Mouse (Mus musculus): Measurements from ENCODE around the gene Btbd16.
A peak's percentile ranks its signal among the peaks of the same experiment; 100 is the strongest.

Btbd16 gene

DNA sequence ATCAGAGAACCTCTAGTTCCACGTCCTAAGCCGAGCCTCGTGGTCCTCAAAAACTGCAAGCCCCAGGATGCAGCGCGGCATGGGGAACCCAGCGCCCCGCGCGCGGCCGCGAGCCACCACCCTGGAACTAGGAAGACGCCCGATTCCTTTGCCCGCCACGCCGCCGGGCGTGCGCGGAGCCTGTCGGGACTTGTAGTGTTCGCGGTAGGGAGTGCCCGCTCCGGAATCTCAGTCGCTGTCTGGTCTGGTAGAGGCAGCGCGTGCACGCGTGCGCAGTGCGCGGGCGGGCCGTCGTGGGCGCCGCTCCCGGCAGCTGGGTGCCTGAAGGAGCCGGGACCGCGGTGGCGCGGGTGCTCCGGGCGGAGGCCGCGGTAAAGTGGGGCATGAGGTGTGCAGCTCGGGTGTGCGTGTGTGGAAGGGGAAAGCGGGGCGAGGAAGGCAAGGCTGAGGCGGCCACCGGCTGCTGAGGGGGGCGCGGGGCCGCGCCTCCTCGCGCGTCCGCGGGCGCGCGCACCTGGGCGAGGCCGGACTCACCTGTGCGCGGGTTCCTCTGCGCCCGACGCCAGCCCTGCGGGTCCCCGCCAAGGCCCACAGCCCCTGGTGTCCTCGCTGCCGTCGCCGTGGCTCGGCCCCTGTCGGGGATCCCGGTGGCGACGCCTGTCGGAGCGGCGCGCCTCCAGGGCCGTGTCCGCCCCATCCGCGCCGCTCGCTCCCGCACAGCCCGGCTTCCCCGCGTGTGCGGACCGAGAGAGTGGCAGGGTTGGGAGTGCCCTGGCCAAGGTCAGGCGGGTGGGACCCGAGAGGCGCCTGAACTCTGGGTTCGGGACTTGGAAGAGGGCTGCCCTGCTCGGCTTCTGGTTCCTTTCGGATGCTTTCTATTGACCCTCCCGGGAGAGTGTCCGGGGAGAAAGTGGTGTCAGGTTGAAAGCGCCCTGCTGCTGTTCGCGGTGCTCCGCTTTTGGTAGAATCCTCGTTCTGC lies 92.0 kb downstream of the Btbd16 start, which contains the start of gene Plekha1:
Plekha1 (plus strand) TSS at position 144 of the 979 bp plus-strand sequence.
- DNase-seq: peak; percentile 99

- no peak for DNase-seq
Measured at GRCm38 (mm10) chr7:130866640-130867039, 92.8 kb downstream of the Btbd16 start.

DNA sequence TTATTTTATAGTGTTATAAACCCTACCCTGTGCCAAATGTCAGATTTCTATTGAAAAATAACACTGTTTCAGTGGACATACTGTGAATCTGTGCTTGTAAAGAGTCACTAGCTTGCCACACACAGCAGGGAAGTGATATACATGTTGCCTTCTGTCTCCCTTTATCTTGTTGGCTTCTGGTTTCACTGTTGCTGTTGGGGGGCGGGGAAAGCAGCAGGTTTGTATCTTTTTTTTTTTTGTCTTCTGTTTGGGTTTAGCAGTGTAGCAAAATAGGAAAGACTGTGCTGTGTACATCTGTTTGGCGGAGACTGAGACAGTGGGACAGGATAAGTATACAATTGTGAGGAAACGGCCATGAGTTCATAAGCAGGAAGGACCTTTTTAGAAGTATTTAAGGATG lies 93.4 kb downstream of the Btbd16 start:
- no peak for DNase-seq
